Mouse (Mus musculus): ENCODE results near the gene Pram1. TPM values are rescaled to one million over a fixed set of nuclear protein-coding genes. Genes with fewer than 3 reads are reported as not detected.
"Not testable (repeated sequence)": the region's sequence is repeated elsewhere in the genome, so short reads cannot be mapped to it uniquely, and the experiment has no call there.

Pram1 gene
- polyA plus RNA-seq (2015; fragmentation: Nextera tagmentation; extraction: Ambion mirVana): 0.53 and 0.90 TPM in 2 replicates

GRCm38 (mm10) chr17:33637516-33638276, at the start of gene Pram1:
Gene Pram1, plus strand, starts transcription at chr17:33638056.
- WGBS: 87% methylated on average over 4 of the region's 4 CpGs
- Histone ChIP-seq H3K4me1 (replicated peaks) (no peaks in the 10 kb centered on the region), H3K27ac (no peak within 1 kb of the TSS), H3K27me3 (replicated peaks) (no peaks in the 10 kb centered on the region), H3K9me3 (no peaks in the 10 kb centered on the region), H3K9ac (no peak within 1 kb of the TSS), H3K4me3 (replicated peaks) (no peak within 1 kb of the TSS), H3K36me3 (no peaks in the 10 kb centered on the region; the same call in 1 of the 2 replicates), H3K4me2 (replicated peaks) (no peak within 1 kb of the TSS)
- ATAC-seq: no peak

GRCm38 (mm10) chr17:33597271-33597670, 40.6 kb upstream of the Pram1 start:
- H3K9ac ChIP-seq: no peak overlapping the region
- H3K9me3 ChIP-seq: no peaks in the 10 kb centered on the region
- H3K4me2 ChIP-seq (replicated peaks): no peak overlapping the region
- H3K27ac ChIP-seq: no peak overlapping the region
- no peaks in the 10 kb centered on the region for H3K4me1 ChIP-seq (replicated peaks)
- no peak for ATAC-seq
- H3K27me3 ChIP-seq (replicated peaks): no peaks in the 10 kb centered on the region
- H3K36me3 ChIP-seq: no peaks in the 10 kb centered on the region
- no peak overlapping the region for H3K4me3 ChIP-seq (replicated peaks)

- 95% methylated on average over 5 of the region's 5 CpGs for WGBS
- Histone ChIP-seq H3K36me3 (no peaks in the 10 kb centered on the region), H3K9me3 (no peaks in the 10 kb centered on the region), H3K27ac (no peak overlapping the region), H3K4me1 (replicated peaks) (no peaks in the 10 kb centered on the region), H3K4me2 (replicated peaks) (no peak overlapping the region), H3K9ac (no peak overlapping the region), H3K4me3 (replicated peaks) (no peak overlapping the region), H3K27me3 (replicated peaks) (no peaks in the 10 kb centered on the region)
- no peak for ATAC-seq
Observed at GRCm38 (mm10) chr17:33598506-33598905, 39.4 kb upstream of the Pram1 start.

- WGBS: 89% methylated on average over 8 of the region's 8 CpGs
- H3K4me3 ChIP-seq (replicated peaks): no peak overlapping the region
Observed at GRCm38 (mm10) chr17:33599836-33600475, 37.9 kb upstream of the Pram1 start.

GRCm38 (mm10) chr17:33600831-33601230, 37.0 kb upstream of the Pram1 start:
- Histone ChIP-seq H3K4me1 (replicated peaks) (no peaks in the 10 kb centered on the region), H3K27ac (no peak overlapping the region), H3K9me3 (no peaks in the 10 kb centered on the region), H3K36me3 (no peaks in the 10 kb centered on the region), H3K27me3 (replicated peaks) (no peaks in the 10 kb centered on the region), H3K4me2 (replicated peaks) (no peak overlapping the region), H3K9ac (no peak overlapping the region), H3K4me3 (replicated peaks) (no peak overlapping the region)
- 85% methylated on average over 3 of the region's 3 CpGs for WGBS
- no peak for ATAC-seq

More at GRCm38 (mm10) chr17:33599836-33600475, 37.9 kb upstream of the Pram1 start:
- Histone ChIP-seq H3K36me3 (no peaks in the 10 kb centered on the region), H3K27me3 (replicated peaks) (no peaks in the 10 kb centered on the region), H3K4me2 (replicated peaks) (no peak overlapping the region), H3K9ac (no peak overlapping the region), H3K4me1 (replicated peaks) (no peaks in the 10 kb centered on the region), H3K27ac (no peak overlapping the region), H3K9me3 (no peaks in the 10 kb centered on the region)
- no peak for ATAC-seq

GRCm38 (mm10) chr17:33601947-33602346, 35.9 kb upstream of the Pram1 start:
- 86% methylated on average over 12 of the region's 12 CpGs for WGBS
- Histone ChIP-seq H3K36me3 (no peaks in the 10 kb centered on the region), H3K4me3 (replicated peaks) (no peak overlapping the region), H3K27me3 (replicated peaks) (no peaks in the 10 kb centered on the region), H3K9ac (no peak overlapping the region), H3K9me3 (no peaks in the 10 kb centered on the region), H3K27ac (no peak overlapping the region), H3K4me2 (replicated peaks) (no peak overlapping the region), H3K4me1 (replicated peaks) (no peaks in the 10 kb centered on the region)
- no peak for ATAC-seq

GRCm38 (mm10) chr17:33607273-33607672, 30.6 kb upstream of the Pram1 start:
- H3K27ac ChIP-seq: no peak overlapping the region
- no peak overlapping the region for H3K9ac ChIP-seq
- H3K4me1 ChIP-seq (replicated peaks): no peaks in the 10 kb centered on the region
- WGBS: 74% methylated on average over 2 of the region's 2 CpGs
- no peak for ATAC-seq
- no peak overlapping the region for H3K4me2 ChIP-seq (replicated peaks)
- H3K4me3 ChIP-seq (replicated peaks): no peak overlapping the region
- no peaks in the 10 kb centered on the region for H3K36me3 ChIP-seq
- no peaks in the 10 kb centered on the region for H3K27me3 ChIP-seq (replicated peaks)
- H3K9me3 ChIP-seq: no peaks in the 10 kb centered on the region

GRCm38 (mm10) chr17:33610548-33610947, 27.3 kb upstream of the Pram1 start:
- ATAC-seq: no peak
- no peaks in the 10 kb centered on the region for H3K27me3 ChIP-seq (replicated peaks)
- no peak overlapping the region for H3K27ac ChIP-seq
- no peaks in the 10 kb centered on the region for H3K36me3 ChIP-seq
- WGBS: 90% methylated on average over 7 of the region's 7 CpGs
- no peak overlapping the region for H3K9ac ChIP-seq
- no peak overlapping the region for H3K4me2 ChIP-seq (replicated peaks)
- no peaks in the 10 kb centered on the region for H3K9me3 ChIP-seq
- no peak overlapping the region for H3K4me3 ChIP-seq (replicated peaks)
- H3K4me1 ChIP-seq (replicated peaks): no peaks in the 10 kb centered on the region

GRCm38 (mm10) chr17:33613726-33614125, 24.1 kb upstream of the Pram1 start:
- H3K9ac ChIP-seq; H3K4me2 ChIP-seq (replicated peaks); H3K27me3 ChIP-seq (replicated peaks); H3K36me3 ChIP-seq; H3K9me3 ChIP-seq; H3K27ac ChIP-seq; H3K4me1 ChIP-seq (replicated peaks); ATAC-seq; H3K4me3 ChIP-seq (replicated peaks): not testable (repeated sequence)
- 89% methylated on average over 5 of the region's 5 CpGs for WGBS

- H3K9me3 ChIP-seq: no peaks in the 10 kb centered on the region
- ATAC-seq: no peak
- 89% methylated on average over 3 of the region's 3 CpGs for WGBS
- H3K27ac ChIP-seq: no peak overlapping the region
- peaks cover 7% of the 10 kb centered on the region for H3K4me1 ChIP-seq (replicated peaks)
- no peak overlapping the region for H3K4me3 ChIP-seq (replicated peaks)
- no peak overlapping the region for H3K9ac ChIP-seq
- H3K4me2 ChIP-seq (replicated peaks): no peak overlapping the region
- no peaks in the 10 kb centered on the region for H3K27me3 ChIP-seq (replicated peaks)
- H3K36me3 ChIP-seq: peaks cover 13% of the 10 kb centered on the region
Observed at GRCm38 (mm10) chr17:33627281-33627680, 10.6 kb upstream of the Pram1 start.

GRCm38 (mm10) chr17:33628621-33629486, 9.0 kb upstream of the Pram1 start, which contains the start of gene Zfp414:
Gene Zfp414, plus strand, starts transcription at chr17:33629090.
- WGBS: 3% methylated on average over 35 of the region's 35 CpGs
- H3K9ac ChIP-seq: peak within 1 kb of the TSS; percentile 86
- no peaks in the 10 kb centered on the region for H3K27me3 ChIP-seq (replicated peaks)
- H3K4me2 ChIP-seq (replicated peaks): peak within 1 kb of the TSS; percentile 60
- ATAC-seq: peak; percentile 98
- peak within 1 kb of the TSS; percentile 75 for H3K4me3 ChIP-seq (replicated peaks)
- H3K36me3 ChIP-seq: peaks cover 13% of the 10 kb centered on the region
- peak within 1 kb of the TSS; percentile 99 for H3K27ac ChIP-seq
- H3K9me3 ChIP-seq: no peaks in the 10 kb centered on the region
- peaks cover 7% of the 10 kb centered on the region for H3K4me1 ChIP-seq (replicated peaks)

GRCm38 (mm10) chr17:33629487-33630125, 8.2 kb upstream of the Pram1 start:
- WGBS: 68% methylated on average over 12 of the region's 12 CpGs

More at GRCm38 (mm10) chr17:33629487-33630125, 8.2 kb upstream of the Pram1 start:
- H3K36me3 ChIP-seq: peaks cover 13% of the 10 kb centered on the region
- peak overlapping the region; percentile 99 for H3K27ac ChIP-seq
- peak; percentile 40 for ATAC-seq
- H3K9me3 ChIP-seq: no peaks in the 10 kb centered on the region
- no peaks in the 10 kb centered on the region for H3K27me3 ChIP-seq (replicated peaks)
- H3K4me1 ChIP-seq (replicated peaks): peaks cover 7% of the 10 kb centered on the region
- H3K9ac ChIP-seq: peak overlapping the region; percentile 86
- H3K4me3 ChIP-seq (replicated peaks): peak overlapping the region; percentile 75
- H3K4me2 ChIP-seq (replicated peaks): peak overlapping the region; percentile 60
